Mouse (Mus musculus) lung, adult 2 months (tissue): Measurements from ENCODE around the gene Anks1.

Source experiments
- CTCF ChIP-seq: fragments of 200-500 bp; IDR thresholded peaks from 2 replicates; pipeline ENCODE4 v1.5.1; 2011; ENCODE audit warnings: mild to moderate bottlenecking, low read length, control low read depth; ENCODE audit not compliant: insufficient read depth
- POLR2A ChIP-seq: fragments of 200-500 bp; IDR thresholded peaks from 2 replicates; pipeline ENCODE4 v1.6.1; 2011; ENCODE audit warnings: low read depth, mild to moderate bottlenecking, control low read depth, low read length, borderline replicate concordance; ENCODE audit errors: extremely low read depth

DNA sequence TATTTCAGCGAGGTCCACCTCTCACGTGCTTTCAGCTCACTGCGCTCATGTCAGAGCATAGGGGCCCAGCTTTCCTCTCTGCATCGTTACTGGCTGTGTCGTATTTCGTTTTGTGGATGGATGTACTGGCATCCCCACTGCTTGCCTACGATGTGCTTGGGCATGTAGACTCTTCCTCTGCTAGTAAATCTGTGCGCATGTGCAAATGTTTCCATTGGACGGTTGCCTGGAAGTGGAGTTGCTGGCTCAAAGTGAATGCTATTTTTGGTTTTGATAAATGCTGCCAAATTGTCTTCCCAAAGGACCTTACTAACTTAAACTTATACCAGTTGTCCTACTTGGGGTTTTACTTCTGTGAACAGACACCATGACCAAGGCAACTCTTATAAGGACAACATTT, 62.4 kb downstream of the Anks1 start:
- TF ChIP-seq CTCF (no peak), POLR2A (no peak)
